Mouse (Mus musculus) limb, embryonic 13.5 days (tissue): ENCODE measurements around the gene Cux1. TPM values are rescaled to one million over a fixed set of nuclear protein-coding genes. Genes with fewer than 3 reads are reported as not detected.
A peak's percentile ranks its signal among the peaks of the same experiment; 100 is the strongest.
"Not testable (repeated sequence)": the region's sequence is repeated elsewhere in the genome, so short reads cannot be mapped to it uniquely, and the experiment has no call there.

Experiments used
- ATAC-seq: fragments of 200-750 bp; cut with Nextera tagmentation; 2 replicates; pipeline ENCODE4 v1.8.0; 2017; ENCODE audit warnings: low read depth, moderate number of reproducible peaks, moderate TSS enrichment; ENCODE audit not compliant: low FRiP score
- H3K27ac ChIP-seq: fragments of 300-500 bp; sonication (generic); 2 replicates; pipeline ENCODE4 v1.5.1; 2015; ENCODE audit warnings: inconsistent platforms, mild to moderate bottlenecking, moderate library complexity
- H3K27me3 ChIP-seq: fragments of 300-500 bp; sonication (generic); 2 replicates; pipeline ENCODE4 v1.6.1; 2015; ENCODE audit warnings: mild to moderate bottlenecking, inconsistent platforms
- H3K36me3 ChIP-seq: fragments of 300-500 bp; sonication (generic); 2 replicates; pipeline ENCODE4 v1.6.1; 2015; ENCODE audit warnings: inconsistent platforms, mild to moderate bottlenecking, moderate library complexity
- H3K4me1 ChIP-seq: fragments of 300-500 bp; sonication (generic); 2 replicates; pipeline ENCODE4 v1.6.1; 2015; ENCODE audit warnings: inconsistent platforms
- H3K4me2 ChIP-seq: fragments of 300-500 bp; sonication (generic); replicated peaks from 2 replicates; pipeline ENCODE4 v1.6.1; 2015; ENCODE audit warnings: inconsistent platforms, mild to moderate bottlenecking, moderate library complexity
- H3K4me3 ChIP-seq: fragments of 300-500 bp; sonication (generic); 2 replicates; pipeline ENCODE4 v1.5.1; 2015; ENCODE audit warnings: moderate library complexity, mild to moderate bottlenecking, inconsistent platforms
- H3K9ac ChIP-seq: fragments of 300-500 bp; sonication (generic); 2 replicates; pipeline ENCODE4 v1.6.1; 2015; ENCODE audit warnings: mild to moderate bottlenecking, inconsistent platforms
- H3K9me3 ChIP-seq: fragments of 300-500 bp; sonication (generic); 2 replicates; pipeline ENCODE4 v1.6.1; 2016; ENCODE audit warnings: inconsistent platforms
- WGBS: fragments of 180-500 bp; shearing (Covaris S2); methylation state at CpG from one replicate; pipeline ENCODE4 v1.1.7; 2015; 5-methylcytosine and 5-hydroxymethylcytosine counted together
- polyA plus RNA-seq: library from polyadenylated mRNA; unstranded; fragments of >200 nt; fragmentation: Nextera tagmentation; extraction: Ambion mirVana; gene quantifications from 2 replicates; pipeline ENCODE4 v1.2.1, GENCODE M21; 2015

Gene Cux1
- polyA plus RNA-seq, 1 experiment from 2014 or later, result 83.7 TPM

GRCm38 (mm10) chr5:136474086-136474485 lies 93.2 kb downstream of the Cux1 start:
- no peak overlapping the region for H3K27ac ChIP-seq
- 56% methylated on average over 3 of the region's 3 CpGs for WGBS

GRCm38 (mm10) chr5:136473337-136473736 lies 94.0 kb downstream of the Cux1 start:
- H3K27ac ChIP-seq, result peak overlapping the region; percentile 81
- no peak for ATAC-seq
- no peak overlapping the region for H3K4me3 ChIP-seq
- H3K9me3 ChIP-seq, result no peaks in the 10 kb centered on the region
- H3K4me2 ChIP-seq, result peak overlapping the region; percentile 41
- no peaks in the 10 kb centered on the region for H3K36me3 ChIP-seq
- no peak overlapping the region for H3K9ac ChIP-seq
- H3K27me3 ChIP-seq, result peaks cover 7% of the 10 kb centered on the region; the same call in 1 of the 2 replicates
- WGBS, result 37% methylated on average over 6 of the region's 6 CpGs
- H3K4me1 ChIP-seq, result peaks cover 55% of the 10 kb centered on the region

More at GRCm38 (mm10) chr5:136474086-136474485, 93.2 kb downstream of the Cux1 start:
- Histone ChIP-seq H3K4me1 (peaks cover 49% of the 10 kb centered on the region), H3K36me3 (no peaks in the 10 kb centered on the region), H3K9me3 (no peaks in the 10 kb centered on the region), H3K4me3 (no peak overlapping the region), H3K27me3 (peaks cover 7% of the 10 kb centered on the region; the same call in 1 of the 2 replicates), H3K4me2 (no peak overlapping the region), H3K9ac (no peak overlapping the region)
- no peak for ATAC-seq

GRCm38 (mm10) chr5:136472846-136473245 lies 94.4 kb downstream of the Cux1 start:
- Histone ChIP-seq H3K4me2 (peak overlapping the region; percentile 41), H3K9ac (no peak overlapping the region), H3K4me3 (no peak overlapping the region), H3K27me3 (peaks cover 7% of the 10 kb centered on the region; the same call in 1 of the 2 replicates), H3K36me3 (no peaks in the 10 kb centered on the region), H3K9me3 (no peaks in the 10 kb centered on the region), H3K4me1 (peaks cover 60% of the 10 kb centered on the region), H3K27ac (peak overlapping the region; percentile 81)
- peak; percentile 84 for ATAC-seq
- 28% methylated on average over 6 of the region's 6 CpGs for WGBS

- 71% methylated on average over 2 of the region's 2 CpGs for WGBS
- peaks cover 74% of the 10 kb centered on the region for H3K4me1 ChIP-seq
Measured at GRCm38 (mm10) chr5:136470985-136471735, 96.1 kb downstream of the Cux1 start.

GRCm38 (mm10) chr5:136469301-136469700 lies 98.0 kb downstream of the Cux1 start:
- no peak for ATAC-seq
- no peak overlapping the region for H3K4me3 ChIP-seq
- no peaks in the 10 kb centered on the region for H3K27me3 ChIP-seq
- no peaks in the 10 kb centered on the region for H3K9me3 ChIP-seq
- H3K9ac ChIP-seq, result no peak overlapping the region
- peaks cover 83% of the 10 kb centered on the region for H3K4me1 ChIP-seq
- H3K4me2 ChIP-seq, result no peak overlapping the region
- 39% methylated on average over 1 of the region's 1 CpGs for WGBS
- no peaks in the 10 kb centered on the region for H3K36me3 ChIP-seq
- no peak overlapping the region for H3K27ac ChIP-seq

More at GRCm38 (mm10) chr5:136470985-136471735, 96.1 kb downstream of the Cux1 start:
- not testable (repeated sequence) for H3K27me3 ChIP-seq, H3K9ac ChIP-seq, H3K9me3 ChIP-seq, H3K36me3 ChIP-seq, ATAC-seq, H3K4me3 ChIP-seq, H3K27ac ChIP-seq, H3K4me2 ChIP-seq

- Histone ChIP-seq H3K4me1 (peaks cover 80% of the 10 kb centered on the region), H3K27ac (no peak overlapping the region), H3K4me2 (no peak overlapping the region), H3K9me3 (no peaks in the 10 kb centered on the region), H3K27me3 (peaks cover 5% of the 10 kb centered on the region; the same call in 1 of the 2 replicates), H3K36me3 (no peaks in the 10 kb centered on the region), H3K4me3 (no peak overlapping the region), H3K9ac (no peak overlapping the region)
- 22% methylated on average over 6 of the region's 8 CpGs for WGBS
- ATAC-seq, result no peak
Measured at GRCm38 (mm10) chr5:136467360-136467999, 99.8 kb downstream of the Cux1 start.

GRCm38 (mm10) chr5:136465770-136466406 lies 101.4 kb downstream of the Cux1 start:
- H3K27me3 ChIP-seq, result peaks cover 5% of the 10 kb centered on the region; the same call in 1 of the 2 replicates
- H3K9me3 ChIP-seq, result no peaks in the 10 kb centered on the region
- ATAC-seq, result no peak
- no peak overlapping the region for H3K4me3 ChIP-seq
- H3K4me2 ChIP-seq, result no peak overlapping the region
- peaks cover 82% of the 10 kb centered on the region for H3K4me1 ChIP-seq
- no peak overlapping the region for H3K27ac ChIP-seq
- no peaks in the 10 kb centered on the region for H3K36me3 ChIP-seq
- H3K9ac ChIP-seq, result no peak overlapping the region
- WGBS, result 54% methylated on average over 11 of the region's 11 CpGs

- 0 out of 2 replicates have a peak, but pooled peaks cover under 1% of the 10 kb centered on the region for H3K36me3 ChIP-seq
Measured at GRCm38 (mm10) chr5:136465366-136465765, 101.9 kb downstream of the Cux1 start.

GRCm38 (mm10) chr5:136464849-136465248 lies 102.4 kb downstream of the Cux1 start:
- no peak overlapping the region for H3K4me3 ChIP-seq
- peaks cover 6% of the 10 kb centered on the region; the same call in 1 of the 2 replicates for H3K36me3 ChIP-seq
- H3K27ac ChIP-seq, result no peak overlapping the region
- 48% methylated on average over 3 of the region's 3 CpGs for WGBS
- H3K27me3 ChIP-seq, result peaks cover 5% of the 10 kb centered on the region; the same call in 1 of the 2 replicates
- no peak for ATAC-seq
- no peak overlapping the region for H3K9ac ChIP-seq
- peaks cover 81% of the 10 kb centered on the region for H3K4me1 ChIP-seq
- H3K4me2 ChIP-seq, result no peak overlapping the region
- H3K9me3 ChIP-seq, result no peaks in the 10 kb centered on the region

More at GRCm38 (mm10) chr5:136465366-136465765, 101.9 kb downstream of the Cux1 start:
- H3K27ac ChIP-seq, result no peak overlapping the region
- H3K9ac ChIP-seq, result no peak overlapping the region
- H3K4me1 ChIP-seq, result peaks cover 82% of the 10 kb centered on the region
- H3K4me2 ChIP-seq, result no peak overlapping the region
- peaks cover 5% of the 10 kb centered on the region; the same call in 1 of the 2 replicates for H3K27me3 ChIP-seq
- no peak for ATAC-seq
- 65% methylated on average over 5 of the region's 5 CpGs for WGBS
- H3K9me3 ChIP-seq, result no peaks in the 10 kb centered on the region
- H3K4me3 ChIP-seq, result no peak overlapping the region

GRCm38 (mm10) chr5:136464128-136464527 lies 103.2 kb downstream of the Cux1 start:
- H3K36me3 ChIP-seq, result peaks cover 6% of the 10 kb centered on the region; the same call in 1 of the 2 replicates
- H3K4me1 ChIP-seq, result peaks cover 80% of the 10 kb centered on the region
- no peak for ATAC-seq
- no peak overlapping the region for H3K4me3 ChIP-seq
- H3K9me3 ChIP-seq, result no peaks in the 10 kb centered on the region
- no peak overlapping the region for H3K9ac ChIP-seq
- H3K27ac ChIP-seq, result no peak overlapping the region
- no peak overlapping the region for H3K4me2 ChIP-seq
- 75% methylated on average over 2 of the region's 2 CpGs for WGBS
- peaks cover 5% of the 10 kb centered on the region; the same call in 1 of the 2 replicates for H3K27me3 ChIP-seq

GRCm38 (mm10) chr5:136462613-136463012 lies 104.7 kb downstream of the Cux1 start:
- Histone ChIP-seq H3K36me3 (peaks cover 6% of the 10 kb centered on the region; the same call in 1 of the 2 replicates), H3K27ac (no peak overlapping the region), H3K4me2 (no peak overlapping the region), H3K9ac (no peak overlapping the region), H3K27me3 (peaks cover 5% of the 10 kb centered on the region; the same call in 1 of the 2 replicates), H3K4me3 (no peak overlapping the region), H3K9me3 (no peaks in the 10 kb centered on the region), H3K4me1 (peaks cover 80% of the 10 kb centered on the region)
- ATAC-seq, result no peak
- WGBS, result 44% methylated on average over 6 of the region's 6 CpGs

- no peak for ATAC-seq
- Histone ChIP-seq H3K4me3 (no peak overlapping the region), H3K4me2 (no peak overlapping the region), H3K36me3 (peaks cover 6% of the 10 kb centered on the region; the same call in 1 of the 2 replicates), H3K9ac (no peak overlapping the region), H3K4me1 (peaks cover 61% of the 10 kb centered on the region), H3K27me3 (peaks cover 5% of the 10 kb centered on the region; the same call in 1 of the 2 replicates), H3K27ac (no peak overlapping the region), H3K9me3 (no peaks in the 10 kb centered on the region)
- 87% methylated on average over 6 of the region's 6 CpGs for WGBS
Measured at GRCm38 (mm10) chr5:136459901-136460300, 107.4 kb downstream of the Cux1 start.
